Comparison of ENCODE assay signal across 10 mouse cellular contexts in the genomic region with DNA sequence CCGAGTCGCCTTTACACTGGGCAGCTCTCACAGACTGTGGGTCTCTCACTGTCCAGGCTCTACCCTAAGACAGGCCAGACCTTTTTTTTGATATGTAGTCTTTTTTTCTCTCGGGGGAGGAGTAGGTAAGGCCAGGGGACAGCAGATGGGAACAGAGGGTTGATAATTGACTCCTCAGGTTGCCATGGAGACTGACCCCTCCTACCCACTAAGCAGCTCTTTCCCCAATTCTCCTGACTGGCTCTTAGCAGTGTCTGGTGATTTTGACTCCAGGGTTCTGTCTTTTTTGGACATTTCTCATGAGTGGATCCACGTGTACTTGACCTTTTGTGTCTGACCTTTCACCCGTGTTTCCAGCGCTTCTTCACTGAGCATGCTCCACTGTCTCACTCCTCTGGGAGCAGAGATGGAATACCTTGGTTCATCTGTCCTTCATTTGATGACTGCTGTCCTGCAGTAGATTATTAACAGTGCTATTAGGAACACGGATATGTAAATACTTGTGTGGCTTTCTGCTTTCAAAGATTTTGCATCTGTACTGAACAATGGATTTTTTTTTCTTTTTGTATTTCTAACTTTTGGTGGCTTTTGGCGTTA. TPM values are rescaled to one million over a fixed set of nuclear protein-coding genes. Genes with fewer than 3 reads are reported as not detected.
DNase-seq lines count a peak whose midpoint lies in the region; ATAC-seq and TF ChIP-seq lines count a peak whose summit lies in the region.
"Had no signal": no experiment of that assay in that cellular context is flagged by ENCODE, and none has a peak within 500 bp of the region (broad histone marks: within the 10 kb centered on the region; RNA-seq: fewer than 3 reads in every experiment).

No protein-coding gene starts in this region.

- no peak overlapping the region for H3K9ac ChIP-seq in hindbrain, embryonic 16.5 days (ENCODE audit: low read depth, low read length)
- no peak overlapping the region for H3K9ac ChIP-seq in liver, embryonic 14.5 days (replicated peaks)
- H3K9ac ChIP-seq: lung, embryonic 14.5 days had no signal

- TF ChIP-seq POLR2A in cerebellum, adult 2 months (IDR thresholded peaks at IDR 0.05; ENCODE audit: borderline replicate concordance, insufficient read depth, low read length): no peak

- peak; percentile 63; the same call in 1 of the 2 replicates for ATAC-seq in hindbrain, embryonic 16.5 days
- ATAC-seq in liver, embryonic 14.5 days (ENCODE audit: insufficient read depth): peak; percentile 36; the same call in 1 of the 2 replicates

- no peaks in the 10 kb centered on the region for H3K36me3 ChIP-seq in hindbrain, embryonic 16.5 days (ENCODE audit: control insufficient read depth, insufficient read depth, low read length)
- no peaks in the 10 kb centered on the region; the same call in 1 of the 2 replicates for H3K36me3 ChIP-seq in liver, embryonic 14.5 days (replicated peaks; ENCODE audit: control insufficient read depth, insufficient read depth, low read depth)

- H3K27ac ChIP-seq in cerebellum, adult 2 months (ENCODE audit: insufficient read depth, low read length): no peak overlapping the region
- H3K27ac ChIP-seq in hindbrain, embryonic 16.5 days (ENCODE audit: low read depth, low read length): no peak overlapping the region
- H3K27ac ChIP-seq in liver, embryonic 14.5 days: no peak overlapping the region

- 43% methylated on average over 8 of the region's 8 CpGs for WGBS in cerebellum, adult 2 months
- 50% methylated on average over 8 of the region's 8 CpGs for WGBS in hindbrain, embryonic 16.5 days
- 53% methylated on average over 8 of the region's 8 CpGs for WGBS in liver, embryonic 14.5 days (ENCODE audit: insufficient replicate concordance)

- DNase-seq in cerebellum, postnatal 10 days: peak; percentile 58 to 74
- no peak for DNase-seq in cerebellum, adult 2 months
- DNase-seq in ZHBTc4 (ENCODE audit: low read depth, low spot score): peak; percentile 20
- DNase-seq in liver, embryonic 14.5 days (ENCODE audit: low read depth in 3 of 3, low spot score in 3 of 3): peak; percentile 24 to 45 (median 33)
- DNase-seq in ovary, postnatal 10 days (ENCODE audit: low spot score): no peak
- no peak for DNase-seq in lung, postnatal 36 days
- DNase-seq in urinary bladder, postnatal 36 days (ENCODE audit: low spot score in 2 of 2): no peak
- DNase-seq: B cell, adult 2 months; lung, embryonic 14.5 days had no signal

- no peaks in the 10 kb centered on the region for H3K4me1 ChIP-seq in cerebellum, adult 2 months (ENCODE audit: control insufficient read depth, insufficient read depth, low read length)
- H3K4me1 ChIP-seq in hindbrain, embryonic 16.5 days (ENCODE audit: control insufficient read depth, insufficient read depth, low read depth, low read length): no peaks in the 10 kb centered on the region
- H3K4me1 ChIP-seq in liver, embryonic 14.5 days (replicated peaks; ENCODE audit: control insufficient read depth in 2 of 2, insufficient read depth in 2 of 2, low read length in 1 of 2): peaks cover 12 to 17% of the 10 kb centered on the region in 2 experiments

- no peak for TF ChIP-seq EP300 in liver, embryonic 14.5 days (IDR thresholded peaks at IDR 0.05; ENCODE audit: low read depth)

- no peak overlapping the region for H3K4me2 ChIP-seq in hindbrain, embryonic 16.5 days (ENCODE audit: low read length)
- H3K4me2 ChIP-seq in liver, embryonic 14.5 days (ENCODE audit: low read depth): peak overlapping the region; percentile 48; the same call in 1 of the 2 replicates
- H3K4me2 ChIP-seq: lung, embryonic 14.5 days had no signal

- H3K27me3 ChIP-seq in cerebellum, adult 2 months (ENCODE audit: control insufficient read depth, insufficient read depth, low read length): no peaks in the 10 kb centered on the region
- H3K27me3 ChIP-seq in hindbrain, embryonic 16.5 days (replicated peaks; ENCODE audit: control insufficient read depth, insufficient read depth, low read length): no peaks in the 10 kb centered on the region
- H3K27me3 ChIP-seq in liver, embryonic 14.5 days (ENCODE audit: control insufficient read depth, insufficient read depth, low read length): no peaks in the 10 kb centered on the region

- no peak for TF ChIP-seq CTCF in cerebellum, adult 2 months (IDR thresholded peaks at IDR 0.05; ENCODE audit: borderline replicate concordance, insufficient read depth, low read depth, low read length)
- no peak for TF ChIP-seq CTCF in liver, embryonic 14.5 days (IDR thresholded peaks at IDR 0.05; ENCODE audit: low read depth)

- no peaks in the 10 kb centered on the region for H3K9me3 ChIP-seq in hindbrain, embryonic 16.5 days (ENCODE audit: control insufficient read depth, low read length)
- no peaks in the 10 kb centered on the region for H3K9me3 ChIP-seq in liver, embryonic 14.5 days (ENCODE audit: control insufficient read depth, low read length)

- no peak overlapping the region for H3K4me3 ChIP-seq in cerebellum, adult 2 months (replicated peaks; ENCODE audit: insufficient read depth, low read depth, low read length)
- no peak overlapping the region for H3K4me3 ChIP-seq in hindbrain, embryonic 16.5 days (ENCODE audit: low read length)
- H3K4me3 ChIP-seq in liver, embryonic 14.5 days (ENCODE audit: insufficient read depth in 1 of 2, low read depth in 2 of 2, low read length in 2 of 2): no peak overlapping the region

RNA-seq across cellular contexts. Expression of a gene that starts 20.0 kb away (rescaled TPM):
- 16.5 and 16.8 TPM in 2 replicates for polyA plus RNA-seq in cerebellum, adult 2 months (2012; rRNA removed)
- polyA plus RNA-seq in hindbrain, embryonic 16.5 days (2015; fragmentation: Nextera tagmentation; extraction: Ambion mirVana): 38.0 and 38.6 TPM in 2 replicates
- polyA plus RNA-seq in liver, embryonic 14.5 days (2012; rRNA removed): 3.8 and 5.1 TPM in 2 replicates
- polyA plus RNA-seq in liver, embryonic 14.5 days (2014; fragmentation: Nextera tagmentation; extraction: Ambion mirVana): 12.8 and 13.4 TPM in 2 replicates

RNA-seq across cellular contexts. Expression of a gene that starts 34.2 kb away (rescaled TPM):
- polyA plus RNA-seq in cerebellum, adult 2 months (2012; rRNA removed): 31.2 and 31.4 TPM in 2 replicates
- 5.8 and 6.6 TPM in 2 replicates for polyA plus RNA-seq in hindbrain, embryonic 16.5 days (2015; fragmentation: Nextera tagmentation; extraction: Ambion mirVana)
- 1.2 and 1.7 TPM in 2 replicates for polyA plus RNA-seq in liver, embryonic 14.5 days (2012; rRNA removed)
- 1.5 and 2.6 TPM in 2 replicates for polyA plus RNA-seq in liver, embryonic 14.5 days (2014; fragmentation: Nextera tagmentation; extraction: Ambion mirVana)

RNA-seq across cellular contexts. Expression of a gene that starts 37.5 kb away (rescaled TPM):
- polyA plus RNA-seq in cerebellum, adult 2 months (2012; rRNA removed): 19.0 and 19.1 TPM in 2 replicates
- polyA plus RNA-seq in hindbrain, embryonic 16.5 days (2015; fragmentation: Nextera tagmentation; extraction: Ambion mirVana): 24.1 and 26.7 TPM in 2 replicates
- 2.1 and 2.7 TPM in 2 replicates for polyA plus RNA-seq in liver, embryonic 14.5 days (2012; rRNA removed)
- 5.0 and 6.0 TPM in 2 replicates for polyA plus RNA-seq in liver, embryonic 14.5 days (2014; fragmentation: Nextera tagmentation; extraction: Ambion mirVana)

RNA-seq across cellular contexts. Expression of a gene that starts 54.3 kb away (rescaled TPM):
- polyA plus RNA-seq in cerebellum, adult 2 months (2012; rRNA removed): 0.06 and 0.08 TPM in 2 replicates
- polyA plus RNA-seq in hindbrain, embryonic 16.5 days (2015; fragmentation: Nextera tagmentation; extraction: Ambion mirVana): not detected in 2 replicates
- 0.06 and 0.08 TPM in 2 replicates for polyA plus RNA-seq in liver, embryonic 14.5 days (2012; rRNA removed)
- polyA plus RNA-seq in liver, embryonic 14.5 days (2014; fragmentation: Nextera tagmentation; extraction: Ambion mirVana): 0.13 and 0.18 TPM in 2 replicates
- polyA plus RNA-seq: lung, embryonic 14.5 days had no signal

Comparison
In these comparisons a context has a peak if more than half of its experiments do, and no peak if none do; other contexts are left out.
1. DNase-seq: peak in cerebellum, postnatal 10 days (2 of 2), ZHBTc4 (single experiment) and liver, embryonic 14.5 days (3 of 3); none in cerebellum, adult 2 months (0 of 2), ovary, postnatal 10 days (single experiment), lung, postnatal 36 days (single experiment) and urinary bladder, postnatal 36 days (0 of 2).